Mouse (Mus musculus) embryonic facial prominence, embryonic 15.5 days (tissue): ENCODE results near the gene Rps27rt. TPM values are rescaled to one million over a fixed set of nuclear protein-coding genes. Genes with fewer than 3 reads are reported as not detected.
"Not testable (repeated sequence)": the region's sequence is repeated elsewhere in the genome, so short reads cannot be mapped to it uniquely, and the experiment has no call there.

ENCODE experiments used
- ATAC-seq: fragments of 200-750 bp; cut with Nextera tagmentation; 2 replicates; pipeline ENCODE4 v1.8.0; 2017; ENCODE audit warnings: low read depth, moderate TSS enrichment; ENCODE audit not compliant: insufficient number of reproducible peaks, low FRiP score, low TSS enrichment
- H3K27ac ChIP-seq: fragments of 300-500 bp; sonication (generic); replicated peaks from 2 replicates; pipeline ENCODE4 v1.5.1; 2015; ENCODE audit warnings: mild to moderate bottlenecking, inconsistent platforms
- H3K27me3 ChIP-seq: fragments of 300-500 bp; sonication (generic); 2 replicates; pipeline ENCODE4 v1.6.1; 2015; ENCODE audit warnings: inconsistent platforms
- H3K36me3 ChIP-seq: fragments of 300-500 bp; sonication (generic); 2 replicates; pipeline ENCODE4 v1.6.1; 2015; ENCODE audit warnings: mild to moderate bottlenecking, inconsistent platforms
- H3K4me1 ChIP-seq: fragments of 300-500 bp; sonication (generic); 2 replicates; pipeline ENCODE4 v1.6.1; 2015; ENCODE audit warnings: inconsistent platforms
- H3K4me2 ChIP-seq: fragments of 300-500 bp; sonication (generic); replicated peaks from 2 replicates; pipeline ENCODE4 v1.6.1; 2015; ENCODE audit warnings: mild to moderate bottlenecking, inconsistent platforms
- H3K4me3 ChIP-seq: fragments of 300-500 bp; sonication (generic); replicated peaks from 2 replicates; pipeline ENCODE4 v1.5.1; 2015; ENCODE audit warnings: mild to moderate bottlenecking, inconsistent platforms
- H3K9ac ChIP-seq: fragments of 300-500 bp; sonication (generic); 2 replicates; pipeline ENCODE4 v1.6.1; 2015; ENCODE audit warnings: inconsistent platforms
- H3K9me3 ChIP-seq: fragments of 300-500 bp; sonication (generic); replicated peaks from 2 replicates; pipeline ENCODE4 v1.6.1; 2016; ENCODE audit warnings: inconsistent platforms
- WGBS: fragments of 180-500 bp; shearing (Covaris S2); methylation state at CpG from one replicate; pipeline ENCODE4 v1.1.7; 2015; 5-methylcytosine and 5-hydroxymethylcytosine counted together
- polyA plus RNA-seq: library from polyadenylated mRNA; unstranded; fragments of >200 nt; fragmentation: Nextera tagmentation; extraction: Ambion mirVana; gene quantifications from 2 replicates; pipeline ENCODE4 v1.2.1, GENCODE M21; 2015

Rps27rt gene
- polyA plus RNA-seq: 466 and 641 TPM in 2 replicates

GRCm38 (mm10) chr9:114982689-114983360 lies at the start of gene Rps27rt:
Rps27rt (minus strand) TSS chr9:114982739.
- Histone ChIP-seq H3K9me3 (no peaks in the 10 kb centered on the region), H3K36me3 (no peaks in the 10 kb centered on the region), H3K27me3 (0 out of 2 replicates have a peak, but pooled peaks cover 9% of the 10 kb centered on the region), H3K4me3 (no peak within 1 kb of the TSS), H3K4me1 (peaks cover 10% of the 10 kb centered on the region), H3K27ac (no peak within 1 kb of the TSS), H3K4me2 (no peak within 1 kb of the TSS), H3K9ac (no peak within 1 kb of the TSS)
- no peak for ATAC-seq
- WGBS: 87% methylated on average over 16 of the region's 16 CpGs

- not testable (repeated sequence) for H3K9me3 ChIP-seq, H3K27me3 ChIP-seq, H3K4me3 ChIP-seq, ATAC-seq, H3K4me1 ChIP-seq, H3K27ac ChIP-seq, H3K9ac ChIP-seq, H3K4me2 ChIP-seq, H3K36me3 ChIP-seq
- 100% methylated on average over 1 of the region's 1 CpGs for WGBS
These were observed 48.5 kb upstream of the Rps27rt start for GRCm38 (mm10) chr9:115031046-115031445.

- no peak overlapping the region for H3K9ac ChIP-seq
- no peak overlapping the region for H3K4me3 ChIP-seq
- no peaks in the 10 kb centered on the region for H3K36me3 ChIP-seq
- H3K27me3 ChIP-seq: no peaks in the 10 kb centered on the region
- H3K4me2 ChIP-seq: no peak overlapping the region
- no peak for ATAC-seq
- no peaks in the 10 kb centered on the region for H3K9me3 ChIP-seq
- 79% methylated on average over 4 of the region's 4 CpGs for WGBS
- H3K4me1 ChIP-seq: no peaks in the 10 kb centered on the region
- no peak overlapping the region for H3K27ac ChIP-seq
These were observed 48.0 kb upstream of the Rps27rt start for GRCm38 (mm10) chr9:115030581-115030980.

GRCm38 (mm10) chr9:115029307-115029706 lies 46.8 kb upstream of the Rps27rt start:
- Histone ChIP-seq H3K9me3 (no peaks in the 10 kb centered on the region), H3K4me3 (no peak overlapping the region), H3K9ac (no peak overlapping the region), H3K36me3 (no peaks in the 10 kb centered on the region), H3K4me1 (no peaks in the 10 kb centered on the region), H3K27me3 (no peaks in the 10 kb centered on the region), H3K27ac (no peak overlapping the region), H3K4me2 (no peak overlapping the region)
- no peak for ATAC-seq
- 20% methylated on average over 3 of the region's 3 CpGs for WGBS

GRCm38 (mm10) chr9:115023708-115024383 lies 41.3 kb upstream of the Rps27rt start:
- Histone ChIP-seq H3K9me3 (no peaks in the 10 kb centered on the region), H3K4me1 (no peaks in the 10 kb centered on the region), H3K36me3 (no peaks in the 10 kb centered on the region), H3K27ac (no peak overlapping the region), H3K9ac (no peak overlapping the region), H3K27me3 (no peaks in the 10 kb centered on the region), H3K4me2 (no peak overlapping the region), H3K4me3 (no peak overlapping the region)
- 83% methylated on average over 10 of the region's 10 CpGs for WGBS
- ATAC-seq: no peak

- Histone ChIP-seq H3K27me3 (no peaks in the 10 kb centered on the region), H3K27ac (no peak overlapping the region), H3K36me3 (no peaks in the 10 kb centered on the region), H3K9ac (no peak overlapping the region), H3K4me1 (no peaks in the 10 kb centered on the region), H3K4me3 (no peak overlapping the region), H3K9me3 (no peaks in the 10 kb centered on the region), H3K4me2 (no peak overlapping the region)
- ATAC-seq: no peak
- WGBS: 83% methylated on average over 3 of the region's 3 CpGs
These were observed 40.6 kb upstream of the Rps27rt start for GRCm38 (mm10) chr9:115023137-115023536.

GRCm38 (mm10) chr9:115021419-115021818 lies 38.9 kb upstream of the Rps27rt start:
- Histone ChIP-seq H3K27me3 (no peaks in the 10 kb centered on the region), H3K27ac (no peak overlapping the region), H3K9ac (no peak overlapping the region), H3K36me3 (no peaks in the 10 kb centered on the region), H3K9me3 (no peaks in the 10 kb centered on the region), H3K4me2 (no peak overlapping the region), H3K4me1 (no peaks in the 10 kb centered on the region), H3K4me3 (no peak overlapping the region)
- 92% methylated on average over 2 of the region's 2 CpGs for WGBS
- no peak for ATAC-seq

GRCm38 (mm10) chr9:115020141-115020540 lies 37.6 kb upstream of the Rps27rt start:
- H3K4me2 ChIP-seq: no peak overlapping the region
- no peaks in the 10 kb centered on the region for H3K4me1 ChIP-seq
- no peaks in the 10 kb centered on the region for H3K27me3 ChIP-seq
- no peak overlapping the region for H3K9ac ChIP-seq
- no peaks in the 10 kb centered on the region for H3K36me3 ChIP-seq
- H3K4me3 ChIP-seq: no peak overlapping the region
- H3K9me3 ChIP-seq: no peaks in the 10 kb centered on the region
- no peak for ATAC-seq
- 88% methylated on average over 7 of the region's 7 CpGs for WGBS
- no peak overlapping the region for H3K27ac ChIP-seq

GRCm38 (mm10) chr9:115012367-115012766 lies 29.8 kb upstream of the Rps27rt start:
- 52% methylated on average over 12 of the region's 12 CpGs for WGBS
- no peak overlapping the region for H3K4me3 ChIP-seq
- no peak for ATAC-seq
- no peaks in the 10 kb centered on the region for H3K27me3 ChIP-seq
- H3K9me3 ChIP-seq: no peaks in the 10 kb centered on the region; the same call in 1 of the 2 replicates
- H3K36me3 ChIP-seq: no peaks in the 10 kb centered on the region
- no peak overlapping the region for H3K4me2 ChIP-seq
- no peak overlapping the region for H3K9ac ChIP-seq
- H3K27ac ChIP-seq: no peak overlapping the region
- H3K4me1 ChIP-seq: peaks cover 9% of the 10 kb centered on the region; the same call in 1 of the 2 replicates

- ATAC-seq: no peak
- H3K4me2 ChIP-seq: no peak overlapping the region
- H3K9ac ChIP-seq: no peak overlapping the region
- no peaks in the 10 kb centered on the region; the same call in 1 of the 2 replicates for H3K9me3 ChIP-seq
- no peaks in the 10 kb centered on the region for H3K27me3 ChIP-seq
- no peaks in the 10 kb centered on the region for H3K36me3 ChIP-seq
- H3K27ac ChIP-seq: no peak overlapping the region
- H3K4me1 ChIP-seq: peaks cover 9% of the 10 kb centered on the region
- no peak overlapping the region for H3K4me3 ChIP-seq
- WGBS: 81% methylated on average over 7 of the region's 7 CpGs
These were observed 25.7 kb upstream of the Rps27rt start for GRCm38 (mm10) chr9:115008194-115008593.

GRCm38 (mm10) chr9:115007776-115008175 lies 25.2 kb upstream of the Rps27rt start:
- no peak overlapping the region for H3K4me3 ChIP-seq
- no peak overlapping the region for H3K4me2 ChIP-seq
- no peak overlapping the region for H3K9ac ChIP-seq
- peaks cover 9% of the 10 kb centered on the region for H3K4me1 ChIP-seq
- ATAC-seq: no peak
- 64% methylated on average over 6 of the region's 6 CpGs for WGBS
- no peaks in the 10 kb centered on the region for H3K27me3 ChIP-seq
- H3K36me3 ChIP-seq: no peaks in the 10 kb centered on the region
- no peaks in the 10 kb centered on the region; the same call in 1 of the 2 replicates for H3K9me3 ChIP-seq
- no peak overlapping the region for H3K27ac ChIP-seq
